Mouse (Mus musculus): ENCODE data around the gene Zfand4. TPM values are rescaled to one million over a fixed set of nuclear protein-coding genes. Genes with fewer than 3 reads are reported as not detected.
"Not testable (repeated sequence)": the region's sequence is repeated elsewhere in the genome, so short reads cannot be mapped to it uniquely, and the experiment has no call there.

The Zfand4 gene
- 9.3 and 10.8 TPM in 2 replicates for polyA plus RNA-seq (2014; fragmentation: Nextera tagmentation; extraction: Ambion mirVana)

DNA sequence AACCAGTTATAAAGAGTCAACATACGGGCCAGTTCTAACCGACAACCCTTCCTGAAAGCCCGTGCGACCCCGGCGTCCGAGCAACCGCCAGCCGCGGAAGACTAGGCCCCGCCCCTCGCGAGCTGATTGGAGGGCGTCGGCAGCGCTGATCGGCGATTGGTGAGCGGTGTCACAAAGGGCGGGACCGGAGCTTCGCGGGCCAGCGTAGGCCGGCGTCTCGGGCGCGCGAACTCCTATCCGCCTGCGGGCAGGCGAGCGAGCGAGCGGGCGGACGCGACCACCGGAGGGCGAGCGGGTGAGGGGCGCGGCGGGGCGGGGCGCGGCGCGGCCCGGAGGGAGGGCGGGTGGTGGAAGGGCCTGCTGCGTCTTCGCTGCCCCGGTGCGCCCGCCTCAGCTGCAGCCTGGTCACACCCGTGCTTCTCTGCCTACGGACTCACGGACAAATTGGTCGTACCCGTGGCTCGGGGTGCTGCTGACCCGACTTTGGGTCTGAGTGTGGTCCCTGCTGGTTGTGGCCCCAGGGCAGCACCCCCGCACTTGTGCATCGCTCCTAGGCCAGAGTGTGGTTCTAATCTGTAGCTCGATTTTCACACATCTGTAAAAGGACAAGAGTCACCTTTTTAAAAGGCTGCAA is at the start of gene Zfand4:
TSS of gene Zfand4 (plus strand) at position 205 of the 634 bp plus-strand sequence.
- H3K9ac ChIP-seq (replicated peaks; ENCODE audit: low read length): peak within 1 kb of the TSS; percentile 86
- peak within 1 kb of the TSS; percentile 62 for H3K4me3 ChIP-seq (ENCODE audit: low read depth, low read length)
- peak; percentile 93 for ATAC-seq (replicated peaks; ENCODE audit: insufficient number of reproducible peaks, low FRiP score, low TSS enrichment, low read depth)
- no peaks in the 10 kb centered on the region for H3K27me3 ChIP-seq (ENCODE audit: control insufficient read depth, insufficient read depth, low read length)
- peak within 1 kb of the TSS; percentile 59 for H3K27ac ChIP-seq (replicated peaks; ENCODE audit: low read depth, low read length)
- peak; percentile 95 for DNase-seq (ENCODE audit: low spot score)
- under 1% methylated on average over 53 of the region's 67 CpGs for WGBS
- no peaks in the 10 kb centered on the region for H3K36me3 ChIP-seq (replicated peaks; ENCODE audit: control insufficient read depth, insufficient read depth, low read depth, low read length)
- no peaks in the 10 kb centered on the region for H3K4me1 ChIP-seq (ENCODE audit: control insufficient read depth, insufficient read depth, low read length)
- no peaks in the 10 kb centered on the region for H3K9me3 ChIP-seq (replicated peaks; ENCODE audit: control insufficient read depth, low read length)
- H3K4me2 ChIP-seq (ENCODE audit: low read depth, low read length): peak within 1 kb of the TSS; percentile 74

DNA sequence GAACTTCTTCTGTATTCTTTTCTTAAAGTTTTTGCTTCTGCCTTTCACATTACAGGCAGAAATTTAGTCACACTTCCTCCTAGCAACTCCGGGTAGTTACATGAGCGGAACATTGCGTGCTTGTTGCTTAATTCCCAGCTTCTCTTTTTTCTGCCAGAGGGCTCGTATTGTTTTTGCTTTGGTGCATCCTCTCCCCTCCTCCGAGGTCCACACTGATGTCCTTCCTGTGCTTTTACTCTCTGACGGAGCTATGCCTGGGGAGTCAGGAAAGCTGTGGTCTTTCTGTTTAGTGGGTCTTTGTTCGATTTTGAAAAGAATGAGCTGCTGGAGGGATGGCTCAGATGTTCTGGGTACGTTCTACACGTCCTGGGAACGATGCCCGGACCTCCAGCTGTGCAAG is 36.3 kb upstream of the Zfand4 start:
- no peak for ATAC-seq (replicated peaks; ENCODE audit: insufficient number of reproducible peaks, low FRiP score, low TSS enrichment, low read depth)
- Histone ChIP-seq H3K36me3 (replicated peaks; ENCODE audit: control insufficient read depth, insufficient read depth, low read depth, low read length) (peaks cover 2% of the 10 kb centered on the region), H3K4me3 (ENCODE audit: low read depth, low read length) (no peak overlapping the region), H3K4me1 (ENCODE audit: control insufficient read depth, insufficient read depth, low read length) (no peaks in the 10 kb centered on the region), H3K27ac (replicated peaks; ENCODE audit: low read depth, low read length) (no peak overlapping the region), H3K9ac (replicated peaks; ENCODE audit: low read length) (no peak overlapping the region), H3K4me2 (ENCODE audit: low read depth, low read length) (no peak overlapping the region), H3K9me3 (replicated peaks; ENCODE audit: control insufficient read depth, low read length) (no peaks in the 10 kb centered on the region), H3K27me3 (ENCODE audit: control insufficient read depth, insufficient read depth, low read length) (no peaks in the 10 kb centered on the region)
- DNase-seq (ENCODE audit: low spot score): no peak
- WGBS: 73% methylated on average over 11 of the region's 11 CpGs

DNA sequence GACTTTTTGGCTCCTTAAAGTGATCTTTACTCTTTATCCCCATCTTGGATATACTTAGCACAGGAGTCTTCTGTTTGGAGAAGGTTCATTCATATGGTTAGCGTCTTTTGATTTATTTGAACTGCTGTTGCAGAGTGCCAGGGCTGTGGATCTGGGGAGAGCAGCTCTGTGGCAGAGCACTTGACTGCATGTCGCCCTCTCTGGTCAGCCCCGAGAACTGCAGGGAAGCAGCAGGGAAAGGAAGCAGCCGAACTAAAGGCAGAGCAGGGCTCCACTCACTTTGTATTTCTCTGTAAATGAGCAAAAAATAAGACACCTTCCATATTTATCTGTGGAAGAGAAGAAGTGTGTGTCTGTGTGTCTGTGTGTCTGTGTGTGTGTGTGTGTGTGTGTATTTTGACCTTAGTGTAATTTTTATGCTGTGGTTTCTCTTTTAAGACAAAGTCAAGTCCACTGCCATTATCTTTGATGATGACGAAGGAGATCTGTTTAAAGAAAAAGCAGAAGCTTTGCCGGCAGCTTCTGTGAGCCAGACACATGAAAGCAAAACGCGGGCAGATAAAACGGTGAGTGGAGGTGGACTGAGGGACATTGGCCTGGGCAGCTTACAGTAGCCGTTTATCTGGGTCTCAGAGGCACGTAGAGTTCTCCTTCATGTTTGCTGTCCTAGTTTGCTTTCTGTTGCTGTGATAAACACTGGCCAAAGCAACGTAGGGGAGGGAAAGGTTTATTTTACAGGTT is 35.1 kb upstream of the Zfand4 start:
- WGBS: 66% methylated on average over 12 of the region's 12 CpGs
- ATAC-seq (replicated peaks; ENCODE audit: insufficient number of reproducible peaks, low FRiP score, low TSS enrichment, low read depth): no peak
- peak; percentile 78 for DNase-seq (ENCODE audit: low spot score)

DNA sequence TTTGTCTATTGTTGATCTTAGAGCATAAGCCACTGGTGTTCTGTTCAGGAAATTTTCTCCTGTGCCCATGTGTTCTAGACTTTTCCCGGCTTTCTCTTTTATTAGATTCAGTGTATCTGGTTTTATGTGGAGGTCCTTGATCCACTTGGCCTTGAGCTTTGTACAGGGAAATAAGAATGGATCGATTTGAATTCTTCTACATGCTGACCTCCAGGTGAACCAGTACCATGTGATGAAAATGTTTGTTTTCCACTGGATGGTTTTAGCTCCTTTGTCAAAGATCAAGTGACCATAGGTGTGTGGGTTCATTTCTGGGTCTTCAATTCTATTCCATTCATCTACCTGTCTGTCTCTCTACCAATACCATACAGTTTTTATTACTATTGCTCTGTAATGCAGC is 29.2 kb upstream of the Zfand4 start:
- not testable (repeated sequence) for H3K9ac ChIP-seq (replicated peaks; ENCODE audit: low read length); H3K36me3 ChIP-seq (replicated peaks; ENCODE audit: control insufficient read depth, insufficient read depth, low read depth, low read length); H3K4me1 ChIP-seq (ENCODE audit: control insufficient read depth, insufficient read depth, low read length); H3K27ac ChIP-seq (replicated peaks; ENCODE audit: low read depth, low read length); H3K9me3 ChIP-seq (replicated peaks; ENCODE audit: control insufficient read depth, low read length); H3K4me2 ChIP-seq (ENCODE audit: low read depth, low read length); H3K4me3 ChIP-seq (ENCODE audit: low read depth, low read length); H3K27me3 ChIP-seq (ENCODE audit: control insufficient read depth, insufficient read depth, low read length); ATAC-seq (replicated peaks; ENCODE audit: insufficient number of reproducible peaks, low FRiP score, low TSS enrichment, low read depth); DNase-seq (ENCODE audit: low spot score)
- WGBS: 94% methylated on average over 2 of the region's 2 CpGs

More for the DNA sequence above, 35.1 kb upstream of the Zfand4 start:
- Histone ChIP-seq H3K27me3 (ENCODE audit: control insufficient read depth, insufficient read depth, low read length) (no peaks in the 10 kb centered on the region), H3K4me1 (ENCODE audit: control insufficient read depth, insufficient read depth, low read length) (no peaks in the 10 kb centered on the region), H3K9me3 (replicated peaks; ENCODE audit: control insufficient read depth, low read length) (no peaks in the 10 kb centered on the region), H3K9ac (replicated peaks; ENCODE audit: low read length) (no peak overlapping the region), H3K4me3 (ENCODE audit: low read depth, low read length) (no peak overlapping the region), H3K4me2 (ENCODE audit: low read depth, low read length) (no peak overlapping the region), H3K36me3 (replicated peaks; ENCODE audit: control insufficient read depth, insufficient read depth, low read depth, low read length) (peaks cover 2% of the 10 kb centered on the region), H3K27ac (replicated peaks; ENCODE audit: low read depth, low read length) (no peak overlapping the region)

DNA sequence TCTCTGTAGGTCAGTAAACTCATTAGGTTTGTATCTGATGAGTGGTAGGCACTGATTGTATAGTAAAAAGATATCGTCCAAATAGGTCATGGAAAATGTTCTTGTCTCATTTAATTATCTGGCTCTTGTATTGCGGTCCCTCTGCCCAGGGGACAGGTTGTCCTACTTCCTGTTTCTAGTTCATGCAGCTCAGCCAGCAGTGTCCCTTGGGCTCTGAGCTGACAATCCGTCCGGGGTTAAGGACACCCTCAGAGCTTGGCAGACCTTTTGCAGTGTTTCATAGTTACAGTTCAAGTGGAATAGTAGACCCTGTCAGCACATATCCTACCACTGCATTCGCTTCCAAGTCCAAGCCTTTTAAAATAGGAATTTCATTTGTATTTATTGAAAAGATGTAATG is 28.7 kb upstream of the Zfand4 start:
- H3K9me3 ChIP-seq (replicated peaks; ENCODE audit: control insufficient read depth, low read length): no peaks in the 10 kb centered on the region
- no peaks in the 10 kb centered on the region for H3K27me3 ChIP-seq (ENCODE audit: control insufficient read depth, insufficient read depth, low read length)
- H3K9ac ChIP-seq (replicated peaks; ENCODE audit: low read length): no peak overlapping the region
- H3K4me2 ChIP-seq (ENCODE audit: low read depth, low read length): no peak overlapping the region
- no peak overlapping the region for H3K27ac ChIP-seq (replicated peaks; ENCODE audit: low read depth, low read length)
- no peak for DNase-seq (ENCODE audit: low spot score)
- WGBS: 86% methylated on average over 5 of the region's 5 CpGs
- H3K36me3 ChIP-seq (replicated peaks; ENCODE audit: control insufficient read depth, insufficient read depth, low read depth, low read length): peaks cover 2% of the 10 kb centered on the region
- ATAC-seq (replicated peaks; ENCODE audit: insufficient number of reproducible peaks, low FRiP score, low TSS enrichment, low read depth): no peak
- no peaks in the 10 kb centered on the region for H3K4me1 ChIP-seq (ENCODE audit: control insufficient read depth, insufficient read depth, low read length)
- H3K4me3 ChIP-seq (ENCODE audit: low read depth, low read length): no peak overlapping the region

DNA sequence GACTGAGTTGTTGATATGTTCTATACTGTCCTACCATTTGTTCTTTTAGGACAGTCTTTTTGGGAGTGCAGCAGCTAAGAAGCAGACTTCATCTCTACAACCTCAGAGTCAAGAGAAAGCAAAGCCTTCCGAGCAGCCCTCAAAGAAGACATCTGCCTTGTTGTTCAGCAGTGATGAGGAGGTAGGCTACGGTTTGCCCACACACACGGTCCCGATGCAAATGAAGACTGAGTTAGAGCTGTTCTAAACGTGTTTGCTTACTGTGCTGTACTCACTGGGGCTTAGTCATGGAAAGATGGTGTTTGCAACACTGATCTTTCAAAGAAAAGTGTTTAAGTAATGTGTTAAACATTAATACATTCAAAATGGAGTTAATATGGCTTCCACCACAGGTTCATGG is 25.9 kb upstream of the Zfand4 start:
- Histone ChIP-seq H3K4me2 (ENCODE audit: low read depth, low read length) (no peak overlapping the region), H3K4me3 (ENCODE audit: low read depth, low read length) (no peak overlapping the region), H3K36me3 (replicated peaks; ENCODE audit: control insufficient read depth, insufficient read depth, low read depth, low read length) (no peaks in the 10 kb centered on the region; the same call in none of the 2 replicates), H3K9ac (replicated peaks; ENCODE audit: low read length) (no peak overlapping the region), H3K4me1 (ENCODE audit: control insufficient read depth, insufficient read depth, low read length) (no peaks in the 10 kb centered on the region), H3K27ac (replicated peaks; ENCODE audit: low read depth, low read length) (no peak overlapping the region), H3K27me3 (ENCODE audit: control insufficient read depth, insufficient read depth, low read length) (no peaks in the 10 kb centered on the region), H3K9me3 (replicated peaks; ENCODE audit: control insufficient read depth, low read length) (no peaks in the 10 kb centered on the region)
- no peak for ATAC-seq (replicated peaks; ENCODE audit: insufficient number of reproducible peaks, low FRiP score, low TSS enrichment, low read depth)
- 91% methylated on average over 5 of the region's 5 CpGs for WGBS
- DNase-seq (ENCODE audit: low spot score): no peak

DNA sequence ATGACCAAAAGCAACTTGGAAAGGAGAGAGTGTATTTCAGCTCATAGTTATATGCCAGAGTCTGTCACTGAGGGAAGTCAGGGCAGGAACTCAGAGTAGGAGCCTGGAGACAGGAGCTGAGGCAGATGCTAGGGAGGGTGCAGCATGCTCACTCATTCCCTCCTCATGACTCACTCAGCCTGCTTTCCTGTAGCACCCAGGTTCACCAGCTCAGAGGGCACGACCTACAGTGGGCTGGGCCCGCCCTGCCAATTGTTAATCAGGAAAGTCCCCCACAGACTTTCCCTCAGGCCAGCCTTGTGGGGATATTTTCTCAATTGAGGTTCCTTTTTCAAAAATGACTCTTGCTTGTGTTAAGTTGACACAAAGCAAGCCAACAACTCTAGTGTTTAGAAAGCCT is 23.7 kb upstream of the Zfand4 start:
- 83% methylated on average over 2 of the region's 2 CpGs for WGBS
- H3K9ac ChIP-seq (replicated peaks; ENCODE audit: low read length): no peak overlapping the region
- no peaks in the 10 kb centered on the region for H3K27me3 ChIP-seq (ENCODE audit: control insufficient read depth, insufficient read depth, low read length)
- no peak overlapping the region for H3K4me2 ChIP-seq (ENCODE audit: low read depth, low read length)
- no peaks in the 10 kb centered on the region for H3K4me1 ChIP-seq (ENCODE audit: control insufficient read depth, insufficient read depth, low read length)
- peaks cover 5% of the 10 kb centered on the region for H3K36me3 ChIP-seq (replicated peaks; ENCODE audit: control insufficient read depth, insufficient read depth, low read depth, low read length)
- no peak overlapping the region for H3K27ac ChIP-seq (replicated peaks; ENCODE audit: low read depth, low read length)
- no peaks in the 10 kb centered on the region for H3K9me3 ChIP-seq (replicated peaks; ENCODE audit: control insufficient read depth, low read length)
- ATAC-seq (replicated peaks; ENCODE audit: insufficient number of reproducible peaks, low FRiP score, low TSS enrichment, low read depth) (no peak), DNase-seq (ENCODE audit: low spot score) (no peak)
- H3K4me3 ChIP-seq (ENCODE audit: low read depth, low read length): no peak overlapping the region

DNA sequence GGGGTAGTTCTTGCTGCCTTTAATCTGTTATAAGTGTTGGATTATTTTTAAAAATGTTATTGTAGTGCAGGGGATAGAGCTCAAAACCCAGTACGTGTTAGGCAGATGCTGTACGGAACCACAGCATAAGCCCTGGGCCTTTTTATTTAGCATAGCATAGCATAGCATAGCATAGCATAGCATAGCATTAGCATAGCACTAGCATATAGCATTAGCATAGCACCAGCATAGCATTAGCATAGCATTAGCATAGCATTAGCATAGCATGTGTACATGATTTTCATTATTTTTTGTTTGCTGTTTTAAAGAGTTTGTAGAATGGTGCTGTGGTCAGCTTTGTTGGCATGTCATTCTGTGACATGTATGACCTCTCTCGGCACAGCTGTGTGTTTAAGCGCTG is 4.4 kb upstream of the Zfand4 start:
- no peak overlapping the region for H3K9ac ChIP-seq (replicated peaks; ENCODE audit: low read length)
- no peaks in the 10 kb centered on the region for H3K36me3 ChIP-seq (replicated peaks; ENCODE audit: control insufficient read depth, insufficient read depth, low read depth, low read length)
- H3K27me3 ChIP-seq (ENCODE audit: control insufficient read depth, insufficient read depth, low read length): no peaks in the 10 kb centered on the region
- 95% methylated on average over 4 of the region's 4 CpGs for WGBS
- H3K9me3 ChIP-seq (replicated peaks; ENCODE audit: control insufficient read depth, low read length): no peaks in the 10 kb centered on the region
- ATAC-seq (replicated peaks; ENCODE audit: insufficient number of reproducible peaks, low FRiP score, low TSS enrichment, low read depth) (no peak), DNase-seq (ENCODE audit: low spot score) (no peak)
- no peak overlapping the region for H3K4me2 ChIP-seq (ENCODE audit: low read depth, low read length)
- H3K4me1 ChIP-seq (ENCODE audit: control insufficient read depth, insufficient read depth, low read length): no peaks in the 10 kb centered on the region
- no peak overlapping the region for H3K27ac ChIP-seq (replicated peaks; ENCODE audit: low read depth, low read length)
- no peak overlapping the region for H3K4me3 ChIP-seq (ENCODE audit: low read depth, low read length)

All from embryonic facial prominence, embryonic 11.5 days (tissue).